Mouse (Mus musculus) frontal cortex, adult (tissue): ENCODE measurements around the gene Plxna4.

Experiments
- ATAC-seq: cut with Nextera tagmentation; 2 replicates; pipeline ENCODE4 v1.9.2; 2017; ENCODE audit warnings: mild to moderate bottlenecking, moderate library complexity, mixed read lengths; ENCODE audit not compliant: low TSS enrichment

The Plxna4 gene

DNA sequence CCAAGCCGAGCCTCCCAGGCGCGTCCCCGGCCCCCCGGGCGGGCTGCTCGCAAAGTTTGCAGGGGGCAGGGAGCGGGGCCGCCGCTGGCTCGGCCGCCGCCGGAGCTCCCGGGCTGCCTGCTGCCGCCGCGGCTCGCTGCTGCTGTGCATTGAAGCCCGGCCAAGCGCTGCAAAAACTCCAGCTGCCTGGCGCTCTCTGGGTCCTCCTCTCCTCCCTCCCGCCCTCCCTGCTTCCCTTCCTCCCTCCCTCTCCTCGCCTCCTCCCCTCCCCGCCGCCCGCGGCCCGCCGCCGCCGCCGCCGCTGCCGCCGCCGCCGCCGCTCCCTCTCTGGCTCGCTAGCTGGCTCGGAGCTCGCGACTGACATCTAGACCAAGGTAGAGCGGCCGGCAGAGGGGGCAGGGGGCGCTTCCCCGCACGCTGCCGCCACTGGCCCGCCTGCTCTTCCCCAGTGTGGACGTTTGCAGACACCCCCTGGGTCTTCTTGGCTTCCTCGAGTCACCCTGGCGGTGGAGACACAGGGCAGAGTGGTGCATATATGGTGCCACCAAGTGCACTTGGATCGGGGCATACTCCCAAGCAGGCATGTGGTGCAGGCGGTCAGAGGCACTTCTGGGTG, at the start of gene Plxna4:
Gene Plxna4 (minus strand): TSS at position 137 of the 616 bp plus-strand sequence.
- ATAC-seq, result peak; percentile 29

DNA sequence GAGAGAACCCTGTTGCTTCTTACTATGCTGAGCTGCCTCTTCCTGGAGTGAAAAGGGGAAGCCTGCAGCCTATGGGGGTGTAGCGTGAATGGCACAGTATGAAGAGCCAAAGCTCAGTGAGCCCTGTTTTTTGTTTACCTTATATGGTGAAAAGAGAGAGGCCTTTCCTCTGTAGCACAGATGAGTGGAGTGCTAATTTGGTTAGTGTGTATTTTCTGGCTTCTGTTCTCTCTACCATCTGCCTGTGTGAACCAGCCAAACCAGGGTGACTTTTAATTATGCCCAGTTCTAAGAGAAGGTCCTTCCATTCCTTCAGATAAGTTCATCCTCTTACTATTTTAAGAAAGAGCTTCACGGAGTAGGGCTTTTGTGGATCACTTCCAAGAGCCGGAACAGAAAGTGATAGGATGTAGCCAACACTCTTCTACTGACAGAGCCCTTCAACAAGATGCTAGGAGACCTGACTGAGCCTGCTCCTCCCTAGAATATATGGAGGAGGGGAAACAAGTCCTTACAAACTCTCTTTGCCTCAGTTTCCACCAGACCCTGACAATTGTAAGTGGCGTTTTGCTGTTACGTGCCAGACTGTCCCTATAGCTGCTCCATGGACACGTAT, 49.7 kb upstream of the Plxna4 start:
- peak; percentile 76 for ATAC-seq

DNA sequence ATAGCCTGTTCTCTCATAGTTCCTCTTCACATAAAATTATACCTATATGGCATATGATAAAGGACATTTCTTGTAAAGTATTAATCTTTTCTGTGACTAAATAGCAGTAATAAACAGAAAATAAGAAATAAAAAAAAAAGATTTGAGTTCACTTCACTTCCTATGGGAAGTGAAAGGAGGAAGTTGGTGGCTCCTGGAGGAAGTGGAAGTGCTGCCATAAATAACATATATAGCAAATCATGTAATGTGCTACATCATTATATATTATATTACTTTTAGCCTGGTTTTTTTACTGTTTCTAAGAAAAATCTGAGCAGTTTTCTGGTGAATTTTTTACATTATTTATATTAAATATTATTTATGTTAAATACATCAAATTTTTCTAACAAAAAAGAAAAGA, 22.7 kb upstream of the Plxna4 start:
- ATAC-seq, result no peak

DNA sequence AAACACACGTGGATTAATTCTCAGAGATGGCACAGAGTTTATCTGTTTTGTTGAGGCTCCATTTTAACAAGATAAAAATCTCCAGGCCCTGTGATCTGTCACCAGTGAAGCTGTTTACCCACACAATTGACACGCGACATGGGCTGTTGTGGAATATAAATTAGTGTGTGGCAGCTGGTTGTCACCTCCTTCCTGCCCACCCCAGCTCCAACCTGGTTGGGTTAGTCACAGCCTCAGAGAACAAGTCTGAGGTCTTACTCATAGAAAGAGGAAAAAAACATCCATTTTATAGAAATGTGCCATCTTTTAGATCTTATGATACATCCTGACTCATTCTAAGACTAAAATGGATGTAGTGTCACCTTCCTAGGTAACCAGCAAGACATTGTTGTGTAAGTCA, 18.8 kb upstream of the Plxna4 start:
- ATAC-seq, result peak; percentile 48; the same call in 1 of the 2 replicates

DNA sequence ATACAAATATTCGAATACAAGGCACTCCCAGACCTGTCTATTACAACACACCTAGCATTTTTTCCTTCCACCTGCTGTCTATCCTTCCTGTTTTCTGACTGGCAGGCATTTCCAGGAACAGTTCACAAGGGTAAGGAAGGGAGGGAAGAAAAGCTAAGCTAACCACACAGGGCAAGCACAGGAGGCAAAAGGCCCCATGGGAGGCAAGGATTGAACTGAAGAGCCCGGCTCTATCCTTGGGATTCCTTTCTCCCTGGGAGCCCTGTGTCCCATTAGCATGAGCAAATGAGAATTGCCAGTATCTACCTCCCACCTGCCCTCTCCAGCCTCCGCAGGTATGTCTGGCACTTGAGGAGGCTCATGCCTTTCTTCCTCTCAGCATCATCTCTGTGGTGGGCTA, 17.6 kb upstream of the Plxna4 start:
- ATAC-seq, result no peak

DNA sequence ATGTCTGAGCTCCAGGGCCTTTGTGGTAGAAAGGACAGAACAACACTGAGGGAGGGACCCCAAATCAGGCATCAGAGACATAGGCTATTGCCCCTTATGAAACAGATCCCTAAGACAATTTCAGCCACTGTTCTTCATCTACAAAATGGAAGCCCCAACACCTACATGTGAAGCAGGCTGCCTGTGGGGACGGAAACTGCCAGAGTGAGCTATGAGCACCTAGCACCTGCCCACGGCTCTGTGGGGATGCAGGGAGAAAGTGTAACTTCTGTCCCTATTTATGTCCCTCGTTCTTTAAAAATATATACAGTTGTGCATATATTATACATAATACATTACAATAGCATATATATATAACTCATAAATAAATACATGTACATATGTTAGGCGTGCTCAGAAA, 16.9 kb upstream of the Plxna4 start:
- peak; percentile 93 for ATAC-seq

DNA sequence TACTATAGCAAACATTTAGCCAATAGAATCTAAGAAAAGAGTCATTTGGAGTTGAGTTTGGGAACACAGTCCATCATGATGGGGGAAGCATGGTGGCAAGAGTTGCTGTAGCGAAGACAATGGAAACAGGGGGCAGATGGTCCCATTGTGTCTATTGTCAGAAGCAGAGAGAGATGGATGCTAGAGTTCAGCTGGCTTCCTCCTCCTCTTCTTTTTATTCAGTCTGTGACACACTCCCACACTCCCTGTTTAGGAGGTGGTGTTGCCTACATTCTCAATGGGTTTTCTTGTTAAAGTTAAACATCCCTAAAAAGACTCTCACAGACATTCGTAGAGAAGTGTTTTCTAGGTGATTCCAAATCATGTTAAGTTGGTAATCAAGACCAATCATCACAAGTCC, 14.1 kb upstream of the Plxna4 start:
- 0 out of 2 replicates have a peak, but pooled peaks have one; percentile 48 for ATAC-seq

DNA sequence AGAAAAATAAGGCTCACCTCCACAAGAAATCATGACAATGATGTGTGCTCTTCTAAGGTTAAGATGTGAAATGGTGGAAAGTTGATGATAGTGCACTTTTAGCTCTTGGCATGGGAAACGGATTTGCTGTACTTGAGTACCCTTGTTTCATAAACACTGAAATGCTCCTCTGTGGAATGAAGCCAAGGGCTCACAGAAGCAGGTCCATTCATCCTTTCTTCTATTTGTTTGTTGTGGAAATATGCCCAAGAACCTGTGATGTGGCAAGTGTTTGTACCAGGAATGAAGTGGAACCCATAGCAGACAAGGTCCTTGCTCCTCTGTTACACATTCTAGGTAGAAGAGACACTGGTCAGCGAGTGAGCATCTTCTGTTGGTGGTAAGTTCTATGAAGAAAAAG, 13.3 kb upstream of the Plxna4 start:
- no peak for ATAC-seq

DNA sequence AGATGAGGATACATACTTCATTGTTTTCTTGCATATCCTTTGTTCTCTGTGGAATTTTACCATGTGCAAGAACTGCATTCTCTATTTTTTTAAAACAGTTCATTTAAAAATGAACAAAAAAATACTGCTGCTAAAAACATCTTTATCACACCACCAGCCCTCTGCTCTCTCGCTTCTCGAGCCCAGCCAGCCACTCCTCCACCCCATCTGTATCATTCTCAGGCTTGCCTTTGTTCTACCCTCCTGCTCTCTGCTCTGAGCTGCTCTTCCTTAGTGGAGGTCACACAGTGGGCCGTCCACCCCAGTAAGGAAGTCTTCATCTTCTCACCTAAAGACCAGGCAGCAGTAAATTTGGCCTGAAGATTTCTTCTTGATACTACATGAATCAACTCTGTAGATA, 7.6 kb upstream of the Plxna4 start:
- ATAC-seq, result peak; percentile 83

DNA sequence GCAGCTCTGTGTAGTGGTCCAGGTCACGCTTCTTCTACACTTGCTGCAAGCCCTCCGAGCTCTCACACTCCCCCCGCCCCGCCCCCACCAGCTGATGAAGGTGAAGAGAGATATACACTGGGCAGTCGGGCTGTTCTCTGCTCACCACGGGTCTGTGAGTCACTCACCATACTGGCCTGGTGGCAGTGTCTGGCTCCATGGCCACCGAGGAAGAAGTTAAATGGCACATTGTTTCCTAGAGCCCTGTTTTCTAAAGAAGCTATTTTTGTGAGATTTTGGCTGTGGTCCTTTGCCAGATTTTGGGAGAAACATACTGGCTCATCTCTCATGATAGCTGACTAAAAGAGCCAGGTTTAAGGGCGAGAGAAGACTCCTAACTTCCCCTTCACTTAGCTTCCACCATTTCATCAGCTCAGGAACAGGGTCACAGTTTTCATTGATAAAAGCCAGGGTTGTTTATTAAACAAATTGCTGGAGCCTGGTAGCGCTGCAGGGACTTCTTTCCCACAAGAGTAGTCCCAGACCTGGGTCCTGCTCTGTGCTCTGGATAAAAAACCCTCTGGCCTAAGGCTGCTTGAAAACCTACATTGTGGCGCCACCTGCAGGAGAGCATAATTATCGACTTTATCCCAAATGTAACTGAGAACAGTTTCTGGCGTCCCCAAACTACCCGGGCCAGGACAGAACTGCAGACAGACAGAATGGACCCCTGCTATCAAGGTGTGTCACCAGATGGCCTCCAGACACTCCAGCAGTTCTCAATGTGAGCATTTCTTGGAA, 3.2 kb upstream of the Plxna4 start:
- ATAC-seq, result 0 out of 2 replicates have a peak, but pooled peaks have one; percentile 10

DNA sequence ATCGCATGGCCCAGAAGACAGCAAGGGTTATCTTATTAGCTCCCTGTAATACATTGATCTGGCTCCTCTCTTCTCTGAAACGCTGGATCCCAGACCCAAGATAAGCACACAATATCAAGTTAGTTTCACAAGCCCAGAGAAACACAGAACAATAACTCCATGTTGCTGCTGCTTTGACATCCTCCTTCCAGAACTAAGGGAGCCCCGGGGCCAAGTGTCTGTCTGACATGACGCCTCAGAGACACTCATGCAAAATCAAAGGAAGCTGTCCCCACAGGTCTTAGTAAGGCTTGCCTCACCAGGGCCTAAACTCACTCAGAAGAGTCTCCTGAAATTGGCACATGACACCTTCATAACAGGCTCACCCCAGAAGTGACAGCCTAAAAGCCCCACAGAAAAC, 1.6 kb upstream of the Plxna4 start:
- ATAC-seq, result no peak

DNA sequence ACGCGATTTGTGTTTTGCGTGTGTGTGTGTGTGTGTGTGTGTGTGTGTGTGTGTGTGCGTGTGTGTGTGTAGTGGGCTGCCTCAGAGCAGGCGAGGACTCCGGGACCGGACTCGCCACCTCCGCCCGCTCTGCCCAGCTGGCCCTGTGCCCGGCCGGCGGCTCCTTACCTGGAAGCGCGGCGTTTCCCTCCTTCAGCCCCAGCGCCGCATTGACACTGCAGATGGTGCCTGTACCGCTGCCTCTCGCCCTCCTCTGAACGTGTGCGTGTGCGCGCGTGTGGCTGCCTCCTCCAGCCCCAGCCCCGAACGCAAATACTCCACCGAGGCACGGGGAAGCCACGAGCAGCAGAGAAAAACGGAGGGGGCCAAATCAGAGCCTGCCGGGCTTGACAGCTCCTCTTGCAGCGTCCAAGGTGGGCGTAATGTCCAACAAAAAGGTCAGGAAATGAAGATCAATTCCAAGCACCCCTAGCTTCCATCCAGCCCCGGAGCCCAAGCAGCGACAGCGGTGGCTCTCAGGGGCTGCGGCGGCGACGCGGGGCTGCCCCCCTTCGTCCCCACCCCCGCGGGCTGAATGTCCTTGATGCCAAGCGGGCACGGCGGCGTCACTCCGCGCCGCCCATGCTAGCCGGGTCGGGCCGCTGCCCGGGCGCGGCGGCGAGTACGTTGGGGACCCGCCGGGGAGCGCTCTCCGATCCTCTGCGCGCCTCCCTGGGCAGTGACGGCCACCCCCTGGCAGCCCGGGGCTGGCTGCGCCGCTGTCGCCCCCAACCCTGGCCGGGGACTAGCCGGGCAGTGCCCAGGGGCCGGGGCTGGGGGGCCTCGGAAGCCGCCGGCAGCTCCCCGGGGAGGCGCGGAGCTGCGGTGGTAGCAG, 619 bp downstream of the Plxna4 start:
- ATAC-seq, result peak; percentile 38

DNA sequence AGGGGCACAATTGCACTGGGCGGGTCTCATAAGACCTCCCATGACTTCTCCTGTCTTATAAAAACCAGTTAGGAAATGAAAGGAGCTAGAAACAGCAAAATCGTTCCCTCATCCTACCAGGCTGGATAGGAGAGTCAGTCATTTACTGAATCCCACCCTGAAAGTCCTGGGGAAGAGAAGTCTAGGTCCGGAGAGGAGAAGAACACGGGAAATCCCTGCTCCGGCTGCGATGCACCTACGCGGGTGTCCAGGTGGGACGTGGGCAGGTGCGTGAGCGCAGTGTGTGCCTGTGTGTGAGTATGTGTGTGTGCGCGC, 1.2 kb downstream of the Plxna4 start:
- no peak for ATAC-seq

DNA sequence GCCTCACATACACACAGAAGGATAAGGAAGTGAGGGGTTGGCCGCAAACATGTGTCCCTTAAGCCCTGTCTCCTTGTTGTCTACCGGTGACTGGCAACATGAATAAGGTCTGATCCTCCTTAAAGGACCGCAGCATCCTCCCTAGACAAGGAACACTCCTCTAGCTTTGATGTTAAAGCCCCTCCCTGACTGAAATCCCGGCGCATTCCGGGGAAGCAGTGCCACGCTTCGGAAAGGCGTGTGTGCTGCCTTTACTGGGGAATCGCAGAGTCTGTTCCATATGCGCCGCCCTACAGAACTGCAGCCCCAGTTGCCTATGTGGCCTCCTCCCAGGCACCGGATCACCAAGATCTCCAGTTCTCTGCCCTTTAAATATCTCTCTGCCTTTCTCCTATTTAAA, 1.6 kb downstream of the Plxna4 start:
- ATAC-seq, result peak; percentile 55

DNA sequence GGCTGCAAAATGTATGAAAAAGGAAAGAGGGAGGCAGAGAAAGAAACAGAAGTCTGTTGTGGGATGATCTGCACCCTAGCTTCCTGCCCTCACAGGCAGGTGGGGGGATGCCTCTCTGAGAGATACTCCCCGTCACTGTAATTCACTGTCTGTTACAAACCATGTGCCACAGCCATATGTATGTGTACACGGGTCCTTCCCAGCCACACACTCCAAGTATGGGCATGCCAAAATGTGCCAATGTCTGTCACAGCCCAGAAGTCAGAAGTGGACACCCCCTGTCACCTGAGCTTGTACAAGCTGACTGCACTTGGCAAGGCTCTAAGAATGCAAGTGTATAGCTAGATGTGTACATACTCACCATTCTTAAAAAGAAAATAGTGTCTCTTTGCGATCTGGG, 2.8 kb downstream of the Plxna4 start:
- ATAC-seq, result no peak

DNA sequence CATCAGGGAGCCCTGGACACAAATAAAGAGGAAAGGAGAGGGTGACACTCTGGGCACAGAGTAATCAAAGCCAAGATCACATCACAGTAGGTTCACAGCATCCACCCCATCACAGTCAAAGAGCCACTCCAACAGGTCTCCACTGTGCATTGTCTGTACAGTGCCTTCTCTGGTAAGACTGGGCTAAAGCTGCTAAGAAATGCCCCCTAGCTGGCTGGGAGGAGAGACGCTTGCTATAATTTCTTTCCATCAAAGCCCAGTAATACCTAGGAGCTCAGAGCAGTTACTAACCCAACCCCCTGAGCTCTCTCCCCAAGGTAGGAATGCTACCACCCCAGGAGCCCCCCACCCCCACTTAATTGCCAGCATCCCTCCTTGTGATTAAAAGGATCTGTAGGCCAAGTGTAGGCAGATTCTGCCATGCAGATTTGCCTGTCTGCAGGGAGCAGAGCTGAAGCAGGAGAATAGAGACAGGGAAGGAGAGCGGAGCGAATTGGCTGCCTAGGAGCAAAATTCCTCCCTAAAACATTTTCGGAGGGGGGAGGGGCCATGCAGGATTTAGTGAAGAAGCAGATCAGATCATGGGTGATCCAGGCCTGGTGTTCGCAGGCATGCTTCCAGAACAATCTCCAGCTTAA, 3.6 kb downstream of the Plxna4 start:
- ATAC-seq, result peak; percentile 22; the same call in 1 of the 2 replicates

DNA sequence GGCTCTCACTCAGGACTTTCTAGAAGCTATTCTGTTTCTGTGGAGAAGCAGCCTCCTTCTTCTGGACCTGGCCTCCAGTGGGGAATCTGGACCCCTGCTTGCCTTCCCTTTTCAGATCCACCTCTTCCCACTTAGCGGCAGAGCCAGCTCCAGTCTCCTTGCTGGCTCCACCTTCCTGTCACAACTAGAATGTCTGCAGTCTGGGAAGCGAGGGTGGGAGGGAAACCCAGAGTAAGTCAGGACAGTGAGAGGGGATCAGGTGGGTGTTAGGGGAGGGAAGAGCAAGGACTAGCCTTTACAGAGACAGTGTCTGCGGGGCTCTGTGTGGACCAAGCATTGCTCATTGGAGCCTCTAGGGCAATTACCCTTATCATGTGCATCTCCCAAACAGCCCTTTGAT, 4.4 kb downstream of the Plxna4 start:
- no peak for ATAC-seq

DNA sequence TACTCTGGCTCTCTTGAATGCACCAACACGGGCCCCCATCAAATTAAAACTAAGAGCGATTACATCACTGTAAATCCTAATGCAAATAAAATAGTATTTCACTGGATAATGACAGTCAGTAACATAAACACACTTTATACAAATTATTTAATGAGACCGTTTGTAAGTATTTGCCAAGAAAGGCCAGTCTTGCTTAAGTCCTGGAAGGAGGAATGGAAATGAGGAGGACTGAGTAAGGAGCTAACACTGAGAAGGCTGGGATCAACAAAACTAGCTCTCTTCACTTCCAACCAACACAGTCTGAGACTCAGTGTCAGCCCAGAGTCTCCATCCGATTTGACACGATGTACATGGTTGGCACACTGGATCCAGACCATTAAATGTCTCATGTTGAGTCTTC, 16.5 kb downstream of the Plxna4 start:
- no peak for ATAC-seq

DNA sequence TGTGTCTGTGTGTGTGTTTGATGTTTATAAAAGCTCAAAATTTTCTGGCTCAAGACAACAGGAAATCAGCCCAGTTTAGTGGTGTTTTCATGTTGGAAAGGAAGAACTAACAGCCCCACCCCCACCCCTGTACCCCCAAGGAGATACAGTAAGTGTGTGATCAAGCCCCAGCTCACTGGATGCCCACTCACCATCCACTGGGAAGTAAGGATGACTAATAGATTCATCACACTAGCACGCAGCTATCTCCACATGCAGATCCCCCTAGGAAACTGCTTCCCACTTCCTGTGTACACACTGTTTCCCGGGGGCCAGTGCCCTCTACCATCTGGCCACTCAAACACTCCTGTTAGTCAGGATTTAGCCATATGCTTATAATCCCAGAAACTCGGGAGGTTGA, 17.5 kb downstream of the Plxna4 start:
- no peak for ATAC-seq

DNA sequence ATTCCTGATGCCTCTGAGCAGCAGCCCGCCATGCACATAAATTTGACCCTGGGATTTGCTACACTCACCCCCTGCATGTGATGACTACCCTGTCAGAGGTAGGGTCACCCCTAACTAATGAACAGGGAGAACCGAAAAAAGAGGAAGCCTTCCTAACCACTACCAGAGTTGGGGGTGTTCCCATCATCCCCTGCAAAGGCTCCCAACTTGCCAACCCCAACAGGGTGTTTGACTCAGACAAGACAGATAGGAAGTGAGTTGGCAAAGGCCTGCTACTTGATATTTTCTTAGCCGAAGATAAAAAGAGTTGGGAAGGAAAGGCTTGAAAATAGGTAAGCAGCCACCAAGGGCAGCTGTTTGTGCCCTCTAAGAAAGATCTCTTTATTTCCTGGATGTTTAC, 18.1 kb downstream of the Plxna4 start:
- no peak for ATAC-seq

DNA sequence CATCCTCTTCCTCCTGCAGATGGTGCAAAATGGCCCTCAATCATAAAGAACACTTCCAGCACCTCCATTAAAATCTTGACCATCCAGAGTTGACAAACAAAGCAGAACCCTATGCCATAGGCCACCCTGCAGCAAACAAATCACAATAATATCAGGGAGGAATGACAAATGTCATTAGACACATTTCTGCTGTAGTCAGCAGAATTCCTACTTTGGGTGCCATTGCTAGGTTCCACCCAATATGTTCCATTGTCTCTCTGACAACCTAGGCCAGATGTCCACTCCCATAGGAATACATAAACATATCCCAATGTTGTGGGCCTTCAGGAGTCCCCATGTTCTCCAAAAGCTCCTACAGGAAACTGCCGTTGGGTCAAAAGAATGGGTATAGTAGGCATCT, 41.1 kb downstream of the Plxna4 start:
- no peak for ATAC-seq

DNA sequence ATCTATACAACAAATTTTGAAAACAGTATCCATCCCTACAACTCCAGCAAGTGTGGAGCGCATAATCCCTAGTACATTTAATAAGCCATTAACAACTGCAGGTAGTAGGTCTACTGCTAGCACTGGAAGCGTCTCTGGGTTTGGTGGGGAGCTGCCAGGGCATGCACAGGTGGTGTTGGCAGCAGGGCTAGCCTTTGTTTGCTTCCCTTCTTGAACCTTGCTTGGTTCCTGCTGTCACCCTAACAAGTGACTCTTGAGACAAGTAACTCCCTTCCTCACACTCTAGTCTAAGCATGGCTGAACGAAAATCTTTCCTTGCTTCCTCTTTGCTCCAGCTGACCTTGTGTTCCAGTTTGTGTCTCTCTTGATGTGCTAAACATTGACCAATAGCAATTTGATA, 44.0 kb downstream of the Plxna4 start:
- ATAC-seq, result no peak
